Mouse (Mus musculus) neural tube, embryonic 12.5 days (tissue): Measurements from ENCODE around the gene Actc1. TPM values are rescaled to one million over a fixed set of nuclear protein-coding genes. Genes with fewer than 3 reads are reported as not detected.

Experiments used
- ATAC-seq: fragments of 200-750 bp; cut with Nextera tagmentation; 2 replicates; pipeline ENCODE4 v1.8.0; 2017; ENCODE audit warnings: low read depth, mild to moderate bottlenecking, moderate TSS enrichment, moderate library complexity; ENCODE audit not compliant: low FRiP score
- H3K27ac ChIP-seq: fragments of 300-500 bp; sonication (generic); 2 replicates; pipeline ENCODE4 v1.5.1; 2016
- H3K27me3 ChIP-seq: fragments of 300-500 bp; sonication (generic); replicated peaks from 2 replicates; pipeline ENCODE4 v1.6.1; 2016; ENCODE audit warnings: mild to moderate bottlenecking
- H3K36me3 ChIP-seq: fragments of 300-500 bp; sonication (generic); 2 replicates; pipeline ENCODE4 v1.6.1; 2016; ENCODE audit warnings: mild to moderate bottlenecking
- H3K4me1 ChIP-seq: fragments of 300-500 bp; sonication (generic); 2 replicates; pipeline ENCODE4 v1.6.1; 2016
- H3K4me2 ChIP-seq: fragments of 300-500 bp; sonication (generic); replicated peaks from 2 replicates; pipeline ENCODE4 v1.6.1; 2016; ENCODE audit warnings: mild to moderate bottlenecking
- H3K4me3 ChIP-seq: fragments of 300-500 bp; sonication (generic); 2 replicates; pipeline ENCODE4 v1.5.1; 2016
- H3K9ac ChIP-seq: fragments of 300-500 bp; sonication (generic); 2 replicates; pipeline ENCODE4 v1.6.1; 2016; ENCODE audit warnings: mild to moderate bottlenecking
- H3K9me3 ChIP-seq: fragments of 300-500 bp; sonication (generic); 2 replicates; pipeline ENCODE4 v1.6.1; 2016; ENCODE audit warnings: mild to moderate bottlenecking
- WGBS: fragments of 180-500 bp; shearing (Covaris S2); methylation state at CpG from one replicate; pipeline ENCODE4 v1.1.7; 2016; 5-methylcytosine and 5-hydroxymethylcytosine counted together
- polyA plus RNA-seq: library from polyadenylated mRNA; unstranded; fragments of >200 nt; fragmentation: Nextera tagmentation; extraction: Ambion mirVana; gene quantifications from 2 replicates; pipeline ENCODE4 v1.2.1, GENCODE M21; 2016

Gene Actc1
- polyA plus RNA-seq, 1 experiment from 2014 or later, result 106 TPM

GRCm38 (mm10) chr2:114008321-114008720 lies 45.0 kb downstream of the Actc1 start:
- Histone ChIP-seq H3K4me1 (peaks cover 2% of the 10 kb centered on the region; the same call in 1 of the 2 replicates), H3K36me3 (no peaks in the 10 kb centered on the region), H3K27ac (no peak overlapping the region), H3K9me3 (no peaks in the 10 kb centered on the region), H3K4me3 (no peak overlapping the region), H3K27me3 (peaks cover 9% of the 10 kb centered on the region), H3K4me2 (no peak overlapping the region), H3K9ac (no peak overlapping the region)
- ATAC-seq, result no peak
- 90% methylated on average over 2 of the region's 2 CpGs for WGBS

DNA sequence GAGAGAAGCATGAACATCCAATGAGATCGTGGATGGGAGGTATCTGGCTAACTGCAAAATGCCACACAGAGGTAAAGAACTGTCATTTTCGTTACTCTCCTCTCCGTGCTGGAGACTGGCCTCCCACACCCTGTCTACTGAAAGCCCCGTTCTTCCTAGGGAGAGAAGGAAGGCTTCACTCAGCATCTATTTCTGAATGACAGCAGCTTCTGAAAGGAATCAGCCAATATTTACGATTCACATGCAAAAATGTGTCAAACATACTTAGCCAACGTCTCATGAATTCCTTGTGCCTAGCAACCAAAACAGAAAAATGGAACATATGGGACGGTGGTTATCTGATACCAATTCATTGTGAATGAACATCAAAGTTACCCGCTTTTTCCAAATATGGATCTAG lies 55.9 kb downstream of the Actc1 start:
- WGBS, result 78% methylated on average over 8 of the region's 8 CpGs
- H3K4me1 ChIP-seq, result no peaks in the 10 kb centered on the region
- ATAC-seq, result no peak
- H3K4me2 ChIP-seq, result no peak overlapping the region
- H3K4me3 ChIP-seq, result no peak overlapping the region
- no peak overlapping the region for H3K27ac ChIP-seq
- H3K36me3 ChIP-seq, result no peaks in the 10 kb centered on the region
- no peaks in the 10 kb centered on the region for H3K27me3 ChIP-seq
- H3K9me3 ChIP-seq, result no peaks in the 10 kb centered on the region
- no peak overlapping the region for H3K9ac ChIP-seq

Other genes starting within 250 kb of the Actc1 start
- 88.0 and 89.5 TPM in 2 replicates for gene Scg5, start 224.4 kb downstream of the Actc1 start, polyA plus RNA-seq
- gene Arhgap11a, start 204.9 kb downstream of the Actc1 start, polyA plus RNA-seq, result 40.3 and 40.8 TPM in 2 replicates
- 1.7 and 2.3 TPM in 2 replicates for gene Gjd2, start 39.9 kb downstream of the Actc1 start, polyA plus RNA-seq
- 50.6 and 55.5 TPM in 2 replicates for gene Aqr, start 133.5 kb upstream of the Actc1 start, polyA plus RNA-seq
- gene Zfp770, start 147.9 kb upstream of the Actc1 start, polyA plus RNA-seq, result 3.1 and 3.8 TPM in 2 replicates